Mouse (Mus musculus) erythroblast, embryonic 14.5 days (primary cell): Measurements from ENCODE around the gene Nmnat3. TPM values are rescaled to one million over a fixed set of nuclear protein-coding genes. Genes with fewer than 3 reads are reported as not detected.

Source experiments
- H3K27me3 ChIP-seq: 2 replicates; pipeline ENCODE4 v1.6.1; 2012; ENCODE audit warnings: inconsistent platforms; ENCODE audit not compliant: control insufficient read depth
- H3K36me3 ChIP-seq: 2 replicates; pipeline ENCODE4 v1.6.1; 2012; ENCODE audit warnings: mild to moderate bottlenecking, inconsistent platforms; ENCODE audit not compliant: control insufficient read depth
- H3K4me1 ChIP-seq: 2 replicates; pipeline ENCODE4 v1.6.1; 2012; ENCODE audit warnings: inconsistent platforms; ENCODE audit not compliant: control insufficient read depth
- H3K4me3 ChIP-seq: replicated peaks from 2 replicates; pipeline ENCODE3; 2012; ENCODE audit warnings: moderate library complexity, mild to moderate bottlenecking, inconsistent platforms
- H3K9me3 ChIP-seq: 2 replicates; pipeline ENCODE4 v1.6.1; 2012; ENCODE audit warnings: low read length, inconsistent platforms, mixed read lengths; ENCODE audit not compliant: control insufficient read depth
- GATA1 ChIP-seq: IDR thresholded peaks from 2 replicates; pipeline ENCODE4 v1.6.1; 2012; ENCODE audit warnings: low read length, inconsistent platforms, mixed read lengths
- TAL1 ChIP-seq: IDR thresholded peaks from 3 replicates; pipeline ENCODE4 v1.6.1; 2012; ENCODE audit warnings: low read length, inconsistent platforms, mixed read lengths
- polyA plus RNA-seq: library from polyadenylated mRNA; stranded (reverse); fragments of >175 nt; gene quantifications from 2 replicates; pipeline ENCODE4 v1.2.3, GENCODE M21; 2012

Nmnat3 gene
- polyA plus RNA-seq, 1 experiment: 7.2 TPM

- Histone ChIP-seq H3K9me3 (no peaks in the 10 kb centered on the region), H3K27me3 (no peaks in the 10 kb centered on the region), H3K4me3 (no peak overlapping the region), H3K36me3 (no peaks in the 10 kb centered on the region; the same call in 1 of the 2 replicates), H3K4me1 (no peaks in the 10 kb centered on the region; the same call in 1 of the 2 replicates)
- TF ChIP-seq TAL1 (no peak), GATA1 (no peak)
These were observed 145.8 kb downstream of the Nmnat3 start for GRCm38 (mm10) chr9:98433021-98433420.

GRCm38 (mm10) chr9:98433956-98434588, 146.8 kb downstream of the Nmnat3 start:
- no peaks in the 10 kb centered on the region for H3K27me3 ChIP-seq
- TF ChIP-seq TAL1: no peak
- TF ChIP-seq GATA1: no peak
- no peaks in the 10 kb centered on the region for H3K9me3 ChIP-seq
- H3K4me3 ChIP-seq: no peak overlapping the region
- H3K4me1 ChIP-seq: no peaks in the 10 kb centered on the region; the same call in 1 of the 2 replicates
- no peaks in the 10 kb centered on the region; the same call in 1 of the 2 replicates for H3K36me3 ChIP-seq

DNA sequence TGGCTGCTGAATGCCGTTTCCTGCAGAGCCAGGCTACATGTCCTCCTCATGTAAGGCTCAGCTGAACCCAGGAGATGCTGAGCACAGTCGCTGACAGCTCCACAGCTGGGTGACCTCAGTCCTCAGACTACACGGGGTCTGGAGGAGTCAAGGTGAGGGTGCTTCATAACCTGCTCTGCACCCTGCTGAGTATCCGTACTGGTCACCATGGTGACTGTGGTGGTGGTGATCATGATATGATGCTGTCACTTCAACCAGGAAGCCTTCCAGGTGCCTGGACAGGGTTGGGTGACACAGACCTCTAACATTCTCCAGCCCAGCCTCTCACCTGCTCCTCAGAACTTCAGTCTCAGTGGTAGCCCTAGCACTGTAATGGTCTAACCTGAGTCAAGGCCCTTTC, 150.6 kb downstream of the Nmnat3 start:
- Histone ChIP-seq H3K4me3 (no peak overlapping the region), H3K27me3 (peaks cover 2% of the 10 kb centered on the region; the same call in 1 of the 2 replicates), H3K4me1 (no peaks in the 10 kb centered on the region; the same call in 1 of the 2 replicates), H3K9me3 (no peaks in the 10 kb centered on the region), H3K36me3 (peaks cover 2% of the 10 kb centered on the region; the same call in 1 of the 2 replicates)
- TF ChIP-seq GATA1: no peak
- TF ChIP-seq TAL1: no peak

DNA sequence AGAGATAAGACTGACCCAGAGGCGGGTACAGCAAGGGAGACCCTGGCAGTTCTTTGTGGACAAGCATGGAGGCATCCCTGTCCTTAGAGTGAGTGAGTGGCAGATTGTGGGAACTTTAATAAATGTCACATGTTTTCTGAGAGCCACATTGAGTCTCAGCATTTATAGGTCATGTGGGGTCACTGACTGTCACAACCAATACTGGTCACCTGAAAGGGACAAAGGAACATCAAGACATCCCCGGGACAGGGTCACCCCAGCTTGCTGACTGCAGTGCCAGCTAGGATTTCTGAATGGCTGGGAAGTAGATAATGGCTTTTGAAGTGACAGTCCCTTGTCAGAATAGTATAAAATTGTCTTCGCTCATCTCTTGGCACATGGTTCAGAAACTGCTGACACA, 151.9 kb downstream of the Nmnat3 start:
- TF ChIP-seq GATA1 (no peak), TAL1 (no peak)
- peaks cover 2% of the 10 kb centered on the region; the same call in 1 of the 2 replicates for H3K27me3 ChIP-seq
- peaks cover 2% of the 10 kb centered on the region; the same call in 1 of the 2 replicates for H3K36me3 ChIP-seq
- H3K4me1 ChIP-seq: no peaks in the 10 kb centered on the region; the same call in 1 of the 2 replicates
- no peaks in the 10 kb centered on the region for H3K9me3 ChIP-seq
- H3K4me3 ChIP-seq: no peak overlapping the region

GRCm38 (mm10) chr9:98442638-98443037, 155.4 kb downstream of the Nmnat3 start:
- Histone ChIP-seq H3K27me3 (peaks cover 2% of the 10 kb centered on the region; the same call in 1 of the 2 replicates), H3K9me3 (no peaks in the 10 kb centered on the region), H3K4me3 (no peak overlapping the region), H3K4me1 (no peaks in the 10 kb centered on the region), H3K36me3 (peaks cover 2% of the 10 kb centered on the region; the same call in 1 of the 2 replicates)
- TF ChIP-seq GATA1 (no peak), TAL1 (no peak)

- Histone ChIP-seq H3K27me3 (peaks cover 2% of the 10 kb centered on the region; the same call in 1 of the 2 replicates), H3K4me1 (no peaks in the 10 kb centered on the region)
- no peak for TF ChIP-seq TAL1
- TF ChIP-seq GATA1: no peak
These were observed 158.3 kb downstream of the Nmnat3 start for GRCm38 (mm10) chr9:98445359-98446149.

DNA sequence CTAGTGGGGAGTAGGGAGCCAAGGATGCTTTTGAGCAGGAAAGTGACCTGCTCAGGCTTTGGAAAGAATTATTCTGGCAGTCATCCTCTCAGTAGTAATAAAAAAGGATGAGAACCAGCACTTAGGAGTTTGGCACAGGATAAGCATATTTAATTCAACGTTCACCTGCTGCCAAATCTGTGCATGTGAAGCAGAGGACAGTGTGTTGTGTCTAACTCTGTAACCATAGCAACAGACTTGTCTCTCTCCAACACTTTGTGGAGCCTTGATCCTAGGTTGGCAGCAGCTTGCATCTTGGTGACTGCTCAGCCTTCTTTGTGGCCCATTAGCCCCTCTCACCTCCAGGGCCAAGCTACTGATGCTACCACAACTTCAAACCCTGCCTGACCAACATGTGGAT, 163.7 kb downstream of the Nmnat3 start:
- H3K4me1 ChIP-seq: no peaks in the 10 kb centered on the region
- H3K9me3 ChIP-seq: no peaks in the 10 kb centered on the region
- H3K4me3 ChIP-seq: no peak overlapping the region
- H3K27me3 ChIP-seq: no peaks in the 10 kb centered on the region
- TF ChIP-seq TAL1: no peak
- no peak for TF ChIP-seq GATA1
- H3K36me3 ChIP-seq: no peaks in the 10 kb centered on the region; the same call in 1 of the 2 replicates

More at GRCm38 (mm10) chr9:98445359-98446149, 158.3 kb downstream of the Nmnat3 start:
- H3K36me3 ChIP-seq: peaks cover 2% of the 10 kb centered on the region; the same call in 1 of the 2 replicates
- no peaks in the 10 kb centered on the region for H3K9me3 ChIP-seq
- no peak overlapping the region for H3K4me3 ChIP-seq

- Histone ChIP-seq H3K27me3 (no peaks in the 10 kb centered on the region), H3K36me3 (no peaks in the 10 kb centered on the region), H3K4me1 (no peaks in the 10 kb centered on the region), H3K9me3 (no peaks in the 10 kb centered on the region), H3K4me3 (no peak overlapping the region)
- TF ChIP-seq TAL1 (no peak), GATA1 (no peak)
These were observed 179.5 kb downstream of the Nmnat3 start for GRCm38 (mm10) chr9:98466709-98467108.

Other genes with a start within 250 kb of the Nmnat3 start
- 0.34 and 0.37 TPM in 2 replicates for gene Rbp1, start 135.5 kb downstream of the Nmnat3 start, polyA plus RNA-seq
- gene Rbp2, start 198.7 kb downstream of the Nmnat3 start, polyA plus RNA-seq: not detected in 2 replicates